Mouse (Mus musculus): ENCODE measurements around the gene Tut4. TPM values are rescaled to one million over a fixed set of nuclear protein-coding genes. Genes with fewer than 3 reads are reported as not detected.

The Tut4 gene
- polyA plus RNA-seq (2014; fragmentation: Nextera tagmentation; extraction: Ambion mirVana) = 39.1 and 49.7 TPM in 2 replicates

GRCm38 (mm10) chr4:108459231-108460155 lies at the start of gene Tut4:
Gene Tut4 (plus strand): TSS chr4:108459426.
- Histone ChIP-seq H3K4me2 (peak within 1 kb of the TSS; percentile 97), H3K4me3 (ENCODE audit: low read depth, low read length) (peak within 1 kb of the TSS; percentile 95), H3K27ac (ENCODE audit: low read depth, low read length) (peak within 1 kb of the TSS; percentile 95), H3K36me3 (ENCODE audit: control insufficient read depth, insufficient read depth, low read length) (peaks cover 4% of the 10 kb centered on the region; the same call in 1 of the 2 replicates), H3K27me3 (replicated peaks; ENCODE audit: control insufficient read depth, insufficient read depth, low read length) (no peaks in the 10 kb centered on the region), H3K9ac (ENCODE audit: low read depth, low read length) (peak within 1 kb of the TSS; percentile 95), H3K9me3 (ENCODE audit: control insufficient read depth, low read length) (no peaks in the 10 kb centered on the region), H3K4me1 (replicated peaks; ENCODE audit: control insufficient read depth, insufficient read depth, low read length) (peaks cover 16% of the 10 kb centered on the region)
- ATAC-seq (replicated peaks; ENCODE audit: low FRiP score) (peak; percentile 81), DNase-seq (ENCODE audit: low spot score) (peak; percentile 93)
- WGBS = 1% methylated on average over 69 of the region's 97 CpGs

- ATAC-seq (replicated peaks; ENCODE audit: low FRiP score) (no peak), DNase-seq (ENCODE audit: low spot score) (no peak)
- Histone ChIP-seq H3K4me3 (ENCODE audit: low read depth, low read length) (no peak overlapping the region), H3K27me3 (replicated peaks; ENCODE audit: control insufficient read depth, insufficient read depth, low read length) (no peaks in the 10 kb centered on the region), H3K4me2 (no peak overlapping the region), H3K9me3 (ENCODE audit: control insufficient read depth, low read length) (no peaks in the 10 kb centered on the region), H3K36me3 (ENCODE audit: control insufficient read depth, insufficient read depth, low read length) (no peaks in the 10 kb centered on the region), H3K27ac (ENCODE audit: low read depth, low read length) (no peak overlapping the region), H3K4me1 (replicated peaks; ENCODE audit: control insufficient read depth, insufficient read depth, low read length) (peaks cover 7% of the 10 kb centered on the region), H3K9ac (ENCODE audit: low read depth, low read length) (no peak overlapping the region)
- 53% methylated on average over 2 of the region's 2 CpGs for WGBS
These were observed 34.6 kb upstream of the Tut4 start for GRCm38 (mm10) chr4:108424587-108424986.

GRCm38 (mm10) chr4:108427719-108428340 lies 31.4 kb upstream of the Tut4 start:
- H3K27ac ChIP-seq (ENCODE audit: low read depth, low read length) = no peak overlapping the region
- no peaks in the 10 kb centered on the region for H3K36me3 ChIP-seq (ENCODE audit: control insufficient read depth, insufficient read depth, low read length)
- no peak overlapping the region for H3K9ac ChIP-seq (ENCODE audit: low read depth, low read length)
- H3K9me3 ChIP-seq (ENCODE audit: control insufficient read depth, low read length) = no peaks in the 10 kb centered on the region
- no peak overlapping the region for H3K4me2 ChIP-seq
- DNase-seq (ENCODE audit: low spot score) = no peak
- no peaks in the 10 kb centered on the region for H3K27me3 ChIP-seq (replicated peaks; ENCODE audit: control insufficient read depth, insufficient read depth, low read length)
- H3K4me1 ChIP-seq (replicated peaks; ENCODE audit: control insufficient read depth, insufficient read depth, low read length) = peaks cover 18% of the 10 kb centered on the region
- 0 out of 2 replicates have a peak, but pooled peaks have one; percentile 20 for ATAC-seq (replicated peaks; ENCODE audit: low FRiP score)
- 54% methylated on average over 11 of the region's 11 CpGs for WGBS
- H3K4me3 ChIP-seq (ENCODE audit: low read depth, low read length) = no peak overlapping the region

GRCm38 (mm10) chr4:108428341-108428721 lies 30.9 kb upstream of the Tut4 start:
- no peak for ATAC-seq (replicated peaks; ENCODE audit: low FRiP score)
- H3K4me3 ChIP-seq (ENCODE audit: low read depth, low read length) = no peak overlapping the region
- no peaks in the 10 kb centered on the region for H3K9me3 ChIP-seq (ENCODE audit: control insufficient read depth, low read length)
- WGBS = 50% methylated on average over 6 of the region's 6 CpGs
- H3K4me2 ChIP-seq = no peak overlapping the region
- H3K36me3 ChIP-seq (ENCODE audit: control insufficient read depth, insufficient read depth, low read length) = no peaks in the 10 kb centered on the region
- no peaks in the 10 kb centered on the region for H3K27me3 ChIP-seq (replicated peaks; ENCODE audit: control insufficient read depth, insufficient read depth, low read length)
- H3K9ac ChIP-seq (ENCODE audit: low read depth, low read length) = no peak overlapping the region
- no peak overlapping the region for H3K27ac ChIP-seq (ENCODE audit: low read depth, low read length)
- H3K4me1 ChIP-seq (replicated peaks; ENCODE audit: control insufficient read depth, insufficient read depth, low read length) = peaks cover 19% of the 10 kb centered on the region
- DNase-seq (ENCODE audit: low spot score) = no peak

GRCm38 (mm10) chr4:108430656-108431560 lies 28.3 kb upstream of the Tut4 start:
- Histone ChIP-seq H3K27me3 (replicated peaks; ENCODE audit: control insufficient read depth, insufficient read depth, low read length) (no peaks in the 10 kb centered on the region), H3K9ac (ENCODE audit: low read depth, low read length) (no peak overlapping the region), H3K4me2 (no peak overlapping the region), H3K9me3 (ENCODE audit: control insufficient read depth, low read length) (no peaks in the 10 kb centered on the region), H3K36me3 (ENCODE audit: control insufficient read depth, insufficient read depth, low read length) (no peaks in the 10 kb centered on the region), H3K4me1 (replicated peaks; ENCODE audit: control insufficient read depth, insufficient read depth, low read length) (peaks cover 21% of the 10 kb centered on the region), H3K27ac (ENCODE audit: low read depth, low read length) (no peak overlapping the region; the same call in 1 of the 2 replicates), H3K4me3 (ENCODE audit: low read depth, low read length) (no peak overlapping the region)
- WGBS = 50% methylated on average over 4 of the region's 4 CpGs
- ATAC-seq (replicated peaks; ENCODE audit: low FRiP score) = no peak; the same call in 1 of the 2 replicates
- no peak for DNase-seq (ENCODE audit: low spot score)

GRCm38 (mm10) chr4:108431561-108431936 lies 27.7 kb upstream of the Tut4 start:
- no peak overlapping the region for H3K4me2 ChIP-seq
- H3K4me1 ChIP-seq (replicated peaks; ENCODE audit: control insufficient read depth, insufficient read depth, low read length) = peaks cover 21% of the 10 kb centered on the region
- H3K4me3 ChIP-seq (ENCODE audit: low read depth, low read length) = no peak overlapping the region
- no peak overlapping the region for H3K9ac ChIP-seq (ENCODE audit: low read depth, low read length)
- no peak overlapping the region; the same call in 1 of the 2 replicates for H3K27ac ChIP-seq (ENCODE audit: low read depth, low read length)
- H3K9me3 ChIP-seq (ENCODE audit: control insufficient read depth, low read length) = no peaks in the 10 kb centered on the region
- ATAC-seq (replicated peaks; ENCODE audit: low FRiP score) = no peak
- no peaks in the 10 kb centered on the region for H3K27me3 ChIP-seq (replicated peaks; ENCODE audit: control insufficient read depth, insufficient read depth, low read length)
- no peaks in the 10 kb centered on the region for H3K36me3 ChIP-seq (ENCODE audit: control insufficient read depth, insufficient read depth, low read length)
- no peak for DNase-seq (ENCODE audit: low spot score)
- 41% methylated on average over 2 of the region's 2 CpGs for WGBS

- ATAC-seq (replicated peaks; ENCODE audit: low FRiP score) (no peak), DNase-seq (ENCODE audit: low spot score) (no peak)
- no peaks in the 10 kb centered on the region for H3K9me3 ChIP-seq (ENCODE audit: control insufficient read depth, low read length)
- no peak overlapping the region for H3K9ac ChIP-seq (ENCODE audit: low read depth, low read length)
- no peak overlapping the region for H3K4me3 ChIP-seq (ENCODE audit: low read depth, low read length)
- no peak overlapping the region for H3K4me2 ChIP-seq
- WGBS = 36% methylated on average over 6 of the region's 6 CpGs
- no peaks in the 10 kb centered on the region for H3K36me3 ChIP-seq (ENCODE audit: control insufficient read depth, insufficient read depth, low read length)
- H3K27me3 ChIP-seq (replicated peaks; ENCODE audit: control insufficient read depth, insufficient read depth, low read length) = no peaks in the 10 kb centered on the region
- H3K27ac ChIP-seq (ENCODE audit: low read depth, low read length) = no peak overlapping the region
- peaks cover 20% of the 10 kb centered on the region for H3K4me1 ChIP-seq (replicated peaks; ENCODE audit: control insufficient read depth, insufficient read depth, low read length)
These were observed 25.9 kb upstream of the Tut4 start for GRCm38 (mm10) chr4:108433341-108433740.

GRCm38 (mm10) chr4:108434221-108434620 lies 25.0 kb upstream of the Tut4 start:
- WGBS = 69% methylated on average over 4 of the region's 4 CpGs
- Histone ChIP-seq H3K27me3 (replicated peaks; ENCODE audit: control insufficient read depth, insufficient read depth, low read length) (no peaks in the 10 kb centered on the region), H3K9ac (ENCODE audit: low read depth, low read length) (no peak overlapping the region), H3K36me3 (ENCODE audit: control insufficient read depth, insufficient read depth, low read length) (no peaks in the 10 kb centered on the region), H3K9me3 (ENCODE audit: control insufficient read depth, low read length) (no peaks in the 10 kb centered on the region), H3K27ac (ENCODE audit: low read depth, low read length) (no peak overlapping the region), H3K4me1 (replicated peaks; ENCODE audit: control insufficient read depth, insufficient read depth, low read length) (peaks cover 17% of the 10 kb centered on the region), H3K4me3 (ENCODE audit: low read depth, low read length) (no peak overlapping the region), H3K4me2 (no peak overlapping the region)
- DNase-seq (ENCODE audit: low spot score) (no peak), ATAC-seq (replicated peaks; ENCODE audit: low FRiP score) (no peak)
